In genomic region chr19:42863013-42863412, GRCm38 (mm10) we compare ENCODE assay signal across 13 mouse cellular contexts.
"Had no signal": no experiment of that assay in that cellular context is flagged by ENCODE, and none has a peak within 500 bp of the region (broad histone marks: within the 10 kb centered on the region; RNA-seq: fewer than 3 reads in every experiment).

No protein-coding gene starts in this region.

- H3K9me3 ChIP-seq: midbrain, embryonic 12.5 days had no signal

- H3K27ac ChIP-seq: kidney, postnatal 0 days; liver, embryonic 14.5 days; midbrain, embryonic 12.5 days had no signal

- DNase-seq: kidney, adult 11 months; kidney, adult 9 months; kidney, postnatal 36 days; layer of hippocampus, adult 9-11 months; layer of hippocampus, postnatal 36 days; lung, adult 18-20 months; lung, postnatal 14 days; retina, postnatal 1 day; right cerebral cortex, postnatal 14 days; thymus, postnatal 36 days had no signal

- H3K4me2 ChIP-seq: midbrain, embryonic 12.5 days had no signal

- H3K4me3 ChIP-seq: midbrain, embryonic 12.5 days had no signal

- H3K9ac ChIP-seq: liver, embryonic 14.5 days; midbrain, embryonic 12.5 days had no signal

- H3K36me3 ChIP-seq: midbrain, embryonic 12.5 days had no signal

- H3K4me1 ChIP-seq: midbrain, embryonic 12.5 days had no signal
